Mouse (Mus musculus) thymus, postnatal 14 days (tissue): ENCODE measurements around the gene Grid2ip.

Experiments
- DNase-seq: peaks from one replicate; pipeline ENCODE4 v3.0.0; 2021

Gene Grid2ip

GRCm38 (mm10) chr5:143356686-143357388, at the start of gene Grid2ip:
Grid2ip (plus strand) TSS chr5:143357338.
- no peak for DNase-seq

- no peak for DNase-seq
These were observed 48.3 kb upstream of the Grid2ip start for GRCm38 (mm10) chr5:143308825-143309224.

- no peak for DNase-seq
These were observed 47.2 kb upstream of the Grid2ip start for GRCm38 (mm10) chr5:143309916-143310315.

- peak; percentile 84 for DNase-seq
These were observed 45.3 kb upstream of the Grid2ip start for GRCm38 (mm10) chr5:143311886-143312285.

GRCm38 (mm10) chr5:143314183-143314729, 42.9 kb upstream of the Grid2ip start:
- no peak for DNase-seq

- peak; percentile 95 for DNase-seq
These were observed 42.2 kb upstream of the Grid2ip start, which contains the start of gene E130309D02Rik for GRCm38 (mm10) chr5:143314730-143315513. E130309D02Rik (minus strand) TSS chr5:143315360.

GRCm38 (mm10) chr5:143315514-143315888, 41.6 kb upstream of the Grid2ip start:
- no peak for DNase-seq

GRCm38 (mm10) chr5:143316605-143317287, 40.4 kb upstream of the Grid2ip start:
- DNase-seq, result no peak

GRCm38 (mm10) chr5:143317288-143317610, 39.9 kb upstream of the Grid2ip start:
- DNase-seq, result no peak

- DNase-seq, result peak; percentile 94
These were observed 28.2 kb upstream of the Grid2ip start, which contains the start of gene Zdhhc4 for GRCm38 (mm10) chr5:143328690-143329495. Zdhhc4 (minus strand) TSS chr5:143329256.

GRCm38 (mm10) chr5:143333872-143334271, 23.3 kb upstream of the Grid2ip start:
- DNase-seq, result peak; percentile 70

- DNase-seq, result no peak
These were observed 22.6 kb upstream of the Grid2ip start for GRCm38 (mm10) chr5:143334418-143335088.

- no peak for DNase-seq
These were observed 22.1 kb upstream of the Grid2ip start for GRCm38 (mm10) chr5:143335089-143335460.

GRCm38 (mm10) chr5:143336559-143336958, 20.6 kb upstream of the Grid2ip start:
- no peak for DNase-seq

GRCm38 (mm10) chr5:143339603-143340002, 17.5 kb upstream of the Grid2ip start:
- no peak for DNase-seq

GRCm38 (mm10) chr5:143346367-143346766, 10.8 kb upstream of the Grid2ip start:
- DNase-seq, result no peak

GRCm38 (mm10) chr5:143356017-143356416, 1.1 kb upstream of the Grid2ip start:
- no peak for DNase-seq

GRCm38 (mm10) chr5:143357564-143357963, 426 bp downstream of the Grid2ip start:
- DNase-seq, result no peak

GRCm38 (mm10) chr5:143359263-143359662, 2.1 kb downstream of the Grid2ip start:
- DNase-seq, result no peak

- peak; percentile 40 for DNase-seq
These were observed 2.9 kb downstream of the Grid2ip start for GRCm38 (mm10) chr5:143360000-143360399.

GRCm38 (mm10) chr5:143361428-143361827, 4.3 kb downstream of the Grid2ip start:
- DNase-seq, result no peak
